Mouse (Mus musculus) intestine, postnatal 0 days (tissue): ENCODE measurements around the gene Ccdc162. TPM values are rescaled to one million over a fixed set of nuclear protein-coding genes. Genes with fewer than 3 reads are reported as not detected.
"Not testable (repeated sequence)": the region's sequence is repeated elsewhere in the genome, so short reads cannot be mapped to it uniquely, and the experiment has no call there.

ENCODE experiments used
- ATAC-seq: fragments of 200-750 bp; cut with Nextera tagmentation; 2 replicates; pipeline ENCODE4 v1.8.0; 2017; ENCODE audit warnings: mild to moderate bottlenecking, moderate TSS enrichment, moderate library complexity
- H3K27ac ChIP-seq: fragments of 300-500 bp; sonication (generic); 2 replicates; pipeline ENCODE4 v1.5.1; 2014; ENCODE audit warnings: mild to moderate bottlenecking, low read depth, low read length, moderate library complexity
- H3K27me3 ChIP-seq: fragments of 300-500 bp; sonication (generic); replicated peaks from 2 replicates; pipeline ENCODE4 v1.6.1; 2014; ENCODE audit warnings: low read length, mixed read lengths; ENCODE audit not compliant: control insufficient read depth, insufficient read depth
- H3K36me3 ChIP-seq: fragments of 300-500 bp; sonication (generic); 2 replicates; pipeline ENCODE4 v1.6.1; 2014; ENCODE audit warnings: mild to moderate bottlenecking, moderate library complexity; ENCODE audit not compliant: control insufficient read depth, insufficient read depth
- H3K4me1 ChIP-seq: fragments of 300-500 bp; sonication (generic); replicated peaks from 2 replicates; pipeline ENCODE4 v1.6.1; 2014; ENCODE audit warnings: antibody characterized with exemption, low read length, mixed read lengths; ENCODE audit not compliant: control insufficient read depth, insufficient read depth
- H3K4me2 ChIP-seq: fragments of 300-500 bp; sonication (generic); replicated peaks from 2 replicates; pipeline ENCODE4 v1.6.1; 2014; ENCODE audit warnings: low read depth, mild to moderate bottlenecking, moderate library complexity
- H3K4me3 ChIP-seq: fragments of 300-500 bp; sonication (generic); 2 replicates; pipeline ENCODE4 v1.5.1; 2014; ENCODE audit warnings: low read depth, low read length
- H3K9ac ChIP-seq: fragments of 300-500 bp; sonication (generic); 2 replicates; pipeline ENCODE4 v1.6.1; 2014; ENCODE audit warnings: mild to moderate bottlenecking, low read depth, low read length
- H3K9me3 ChIP-seq: fragments of 300-500 bp; sonication (generic); 2 replicates; pipeline ENCODE4 v1.6.1; 2016; ENCODE audit warnings: mixed run types; ENCODE audit not compliant: control insufficient read depth
- CTCF ChIP-seq: sonication (generic); IDR thresholded peaks from 2 replicates; pipeline ENCODE4 v1.5.1; 2016; ENCODE audit warnings: low read depth, mild to moderate bottlenecking, control low read depth, antibody characterized with exemption, moderate library complexity
- WGBS: fragments of 180-500 bp; shearing (Covaris S2); extraction: QIAGEN DNeasy Blood & Tissue Kit; methylation state at CpG from one replicate; pipeline ENCODE4 v1.1.7; 2014; 5-methylcytosine and 5-hydroxymethylcytosine counted together
- polyA plus RNA-seq: library from polyadenylated mRNA; unstranded; fragments of >200 nt; fragmentation: Nextera tagmentation; extraction: Ambion mirVana; gene quantifications from 2 replicates; pipeline ENCODE4 v1.2.1, GENCODE M21; 2015

Ccdc162 gene
- polyA plus RNA-seq, 1 experiment from 2014 or later, result 8.3 TPM

GRCm38 (mm10) chr10:41505446-41505845, 211.0 kb downstream of the Ccdc162 start:
- ATAC-seq, result 0 out of 2 replicates have a peak, but pooled peaks have one; percentile 31
- not testable (repeated sequence) for H3K9ac ChIP-seq, H3K4me3 ChIP-seq, H3K4me2 ChIP-seq, H3K27me3 ChIP-seq, H3K9me3 ChIP-seq, H3K4me1 ChIP-seq, H3K36me3 ChIP-seq, H3K27ac ChIP-seq
- TF ChIP-seq CTCF, result peak; percentile 90
- WGBS, result 4% methylated on average over 3 of the region's 3 CpGs

- H3K4me2 ChIP-seq, result no peak overlapping the region
- no peaks in the 10 kb centered on the region for H3K4me1 ChIP-seq
- no peak overlapping the region for H3K9ac ChIP-seq
- no peak for ATAC-seq
- no peaks in the 10 kb centered on the region for H3K27me3 ChIP-seq
- 93% methylated on average over 1 of the region's 1 CpGs for WGBS
- H3K27ac ChIP-seq, result no peak overlapping the region
- no peaks in the 10 kb centered on the region for H3K36me3 ChIP-seq
- H3K9me3 ChIP-seq, result no peaks in the 10 kb centered on the region
- TF ChIP-seq CTCF, result no peak
- no peak overlapping the region for H3K4me3 ChIP-seq
Measured at GRCm38 (mm10) chr10:41504996-41505395, 211.4 kb downstream of the Ccdc162 start.

DNA sequence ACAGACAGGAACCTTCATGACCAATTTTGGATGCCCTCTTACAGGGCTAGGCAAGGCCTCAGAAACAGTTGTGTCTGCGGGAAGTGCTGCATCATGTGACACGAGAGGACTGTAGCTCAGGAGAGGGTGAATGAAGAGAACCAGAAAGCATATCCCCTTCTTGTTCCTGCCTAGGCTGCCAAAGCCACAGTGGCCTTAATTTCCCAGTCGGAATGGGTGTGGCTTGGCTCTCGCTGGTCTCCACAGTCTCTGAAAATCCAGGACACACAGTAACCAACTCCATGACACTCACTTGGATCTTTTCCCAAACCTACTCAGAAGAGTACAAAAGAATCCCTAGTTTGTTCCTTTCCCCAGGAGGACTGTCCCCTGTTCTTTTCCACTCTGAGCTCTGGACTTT, 215.5 kb downstream of the Ccdc162 start:
- no peak for ATAC-seq
- no peaks in the 10 kb centered on the region for H3K9me3 ChIP-seq
- H3K27me3 ChIP-seq, result no peaks in the 10 kb centered on the region
- no peak overlapping the region for H3K9ac ChIP-seq
- no peaks in the 10 kb centered on the region for H3K36me3 ChIP-seq
- WGBS, result 53% methylated on average over 4 of the region's 4 CpGs
- no peak overlapping the region for H3K4me2 ChIP-seq
- H3K27ac ChIP-seq, result no peak overlapping the region
- TF ChIP-seq CTCF, result no peak
- H3K4me3 ChIP-seq, result no peak overlapping the region
- no peaks in the 10 kb centered on the region for H3K4me1 ChIP-seq

GRCm38 (mm10) chr10:41491111-41491510, 225.3 kb downstream of the Ccdc162 start:
- no peak overlapping the region for H3K9ac ChIP-seq
- no peak for ATAC-seq
- H3K4me3 ChIP-seq, result peak overlapping the region; percentile 73; the same call in 1 of the 2 replicates
- H3K4me2 ChIP-seq, result peak overlapping the region; percentile 100; the same call in 1 of the 2 replicates
- 34% methylated on average over 4 of the region's 4 CpGs for WGBS
- peaks cover 21% of the 10 kb centered on the region for H3K36me3 ChIP-seq
- peaks cover 7% of the 10 kb centered on the region for H3K4me1 ChIP-seq
- no peaks in the 10 kb centered on the region for H3K9me3 ChIP-seq
- no peak overlapping the region for H3K27ac ChIP-seq
- H3K27me3 ChIP-seq, result no peaks in the 10 kb centered on the region
- TF ChIP-seq CTCF, result no peak

DNA sequence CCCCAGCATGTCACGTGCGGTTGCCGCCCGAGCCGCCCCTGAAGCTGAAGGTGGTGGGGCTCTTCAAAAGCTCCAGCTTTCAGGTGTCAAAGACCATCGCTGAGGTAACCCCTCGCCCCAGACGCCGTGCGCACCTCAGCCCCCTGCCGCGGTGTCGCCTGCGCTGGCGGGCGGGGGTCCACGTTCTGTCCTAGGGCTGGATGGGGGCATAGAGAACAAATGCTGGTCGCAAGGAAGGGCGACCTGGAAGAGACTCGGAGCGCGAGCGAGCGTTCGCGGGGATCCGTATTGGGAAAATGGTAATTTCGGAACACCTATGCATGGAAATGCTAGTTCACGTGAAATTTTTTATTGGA, 225.9 kb downstream of the Ccdc162 start:
- under 1% methylated on average over 29 of the region's 29 CpGs for WGBS
- Histone ChIP-seq H3K27ac (no peak overlapping the region), H3K4me2 (peak overlapping the region; percentile 100), H3K9me3 (no peaks in the 10 kb centered on the region), H3K27me3 (no peaks in the 10 kb centered on the region), H3K36me3 (peaks cover 28% of the 10 kb centered on the region), H3K9ac (peak overlapping the region; percentile 75; the same call in 1 of the 2 replicates), H3K4me3 (peak overlapping the region; percentile 73), H3K4me1 (peaks cover 7% of the 10 kb centered on the region)
- TF ChIP-seq CTCF, result no peak
- 0 out of 2 replicates have a peak, but pooled peaks have one; percentile 6 for ATAC-seq

DNA sequence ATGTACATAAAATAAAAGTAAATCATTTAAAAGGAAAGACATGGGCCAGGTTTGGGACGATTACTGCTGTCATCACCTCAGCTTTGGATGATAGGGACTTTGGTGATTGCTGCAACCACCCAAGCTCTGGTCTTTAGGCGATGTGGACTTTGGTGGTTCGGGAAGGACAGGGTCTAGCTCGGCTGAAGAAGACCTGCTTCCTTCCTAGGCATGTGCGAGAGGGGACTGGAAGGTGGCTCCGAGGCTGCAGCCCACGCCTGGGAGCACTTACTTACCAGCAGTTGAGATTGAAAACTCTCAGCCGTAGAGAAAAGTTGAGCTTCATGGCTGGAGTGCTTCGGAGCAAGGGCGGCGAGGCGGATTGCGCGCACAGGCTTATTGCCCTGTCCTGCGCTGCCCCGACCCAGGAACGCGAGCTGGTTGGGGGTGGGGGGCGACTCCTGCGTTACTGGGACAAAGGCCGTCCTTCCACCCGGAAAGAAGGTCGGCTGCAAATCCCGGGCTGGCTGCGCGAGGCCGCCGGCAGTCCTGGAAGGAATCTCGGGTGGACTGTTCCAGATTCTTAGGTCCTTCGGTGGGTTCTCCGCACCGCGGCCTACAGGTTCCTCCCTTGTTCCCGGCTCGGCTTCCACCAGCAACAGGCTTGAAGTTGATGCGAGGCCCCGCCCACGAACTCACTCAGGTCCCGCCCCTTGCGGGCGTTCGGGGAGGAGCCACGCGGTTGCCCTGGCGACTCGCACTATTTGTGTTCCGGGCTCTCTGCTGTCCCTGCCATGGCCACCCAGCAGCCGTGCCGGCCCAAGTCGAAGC, 226.5 kb downstream of the Ccdc162 start, which contains the start of the genes Smpd2 and Ppil6:
TSS of gene Smpd2 (minus strand) at position 662 of the 810 bp plus-strand sequence.
TSS of gene Ppil6 (plus strand) at position 732 of the 810 bp plus-strand sequence.
- ATAC-seq, result peak; percentile 89
- H3K9ac ChIP-seq, result peak within 1 kb of the TSS; percentile 75
- H3K27me3 ChIP-seq, result no peaks in the 10 kb centered on the region
- peaks cover 32% of the 10 kb centered on the region for H3K36me3 ChIP-seq
- H3K4me1 ChIP-seq, result peaks cover 7% of the 10 kb centered on the region
- peak within 1 kb of the TSS; percentile 88 for H3K27ac ChIP-seq
- WGBS, result under 1% methylated on average over 50 of the region's 50 CpGs
- peak within 1 kb of the TSS; percentile 100 for H3K4me2 ChIP-seq
- no peaks in the 10 kb centered on the region for H3K9me3 ChIP-seq
- H3K4me3 ChIP-seq, result peak within 1 kb of the TSS; percentile 73
- no peak for TF ChIP-seq CTCF
